Mouse (Mus musculus) stomach, postnatal 0 days (tissue): ENCODE results near the gene Mettl23.

Source experiments
- CTCF ChIP-seq: IDR thresholded peaks from 2 replicates; pipeline ENCODE4 v1.5.1; 2016; ENCODE audit warnings: antibody characterized with exemption, low read depth, mild to moderate bottlenecking, moderate library complexity
- EP300 ChIP-seq: optimal IDR thresholded peaks from 2 replicates; pipeline ENCODE3; 2016; ENCODE audit warnings: antibody characterized with exemption

GRCm38 (mm10) chr11:116826550-116827504, 16.3 kb upstream of the Mettl23 start:
- no peak for TF ChIP-seq CTCF
- no peak for TF ChIP-seq EP300
